Mouse (Mus musculus): ENCODE measurements around the gene Gm17019. TPM values are rescaled to one million over a fixed set of nuclear protein-coding genes. Genes with fewer than 3 reads are reported as not detected.

The Gm17019 gene
- polyA plus RNA-seq (2017; shearing (Covaris generic)) = not detected

GRCm38 (mm10) chr5:15032898-15033297 lies at the start of gene Gm17019:
Gene Gm17019 (minus strand): TSS chr5:15032998.

Other genes starting within 250 kb of the Gm17019 start
- gene Gm9758, start 118.1 kb downstream of the Gm17019 start, polyA plus RNA-seq (2017; shearing (Covaris generic)) = 1 to 10 TPM in 1 of 2 experiments, not detected in 1; 1.1 TPM
- under 1 TPM in 1 of 2 experiments, not detected in 1; 0.48 TPM for gene Speer4e, start 94.6 kb downstream of the Gm17019 start, polyA plus RNA-seq (2017; shearing (Covaris generic))
- gene Gm10354, start 54.1 kb downstream of the Gm17019 start, polyA plus RNA-seq (2017; shearing (Covaris generic)) = not detected

All from activated CD4-positive, CD25-positive, alpha-beta regulatory T cell (primary cell).